Mouse (Mus musculus) spleen, postnatal 36 days (tissue): ENCODE data around the gene 9130023H24Rik.
A peak's percentile ranks its signal among the peaks of the same experiment; 100 is the strongest.

Experiments
- DNase-seq, 2 experiments: peaks; one replicate each; pipeline ENCODE4 v3.0.0; 2022; ENCODE audit warnings: low spot score in 2 of 2, mixed read lengths in 1 of 2

Gene 9130023H24Rik

GRCm38 (mm10) chr7:128246496-128247391 is 8.9 kb upstream of the 9130023H24Rik start, which contains the start of gene Tgfb1i1:
Gene Tgfb1i1 (plus strand): TSS chr7:128246812.
- no peak for DNase-seq

- no peak for DNase-seq
Measured at GRCm38 (mm10) chr7:128245547-128245946, 7.7 kb upstream of the 9130023H24Rik start.

- no peak for DNase-seq
Measured at GRCm38 (mm10) chr7:128244410-128245025, 6.7 kb upstream of the 9130023H24Rik start.

GRCm38 (mm10) chr7:128243921-128244320 is 6.1 kb upstream of the 9130023H24Rik start:
- DNase-seq, result no peak

- DNase-seq, result no peak
Measured at GRCm38 (mm10) chr7:128242331-128242730, 4.5 kb upstream of the 9130023H24Rik start.

- DNase-seq, result no peak
Measured at GRCm38 (mm10) chr7:128240131-128240784, 2.4 kb upstream of the 9130023H24Rik start.

- peak; percentile 32 to 54 for DNase-seq
Measured at GRCm38 (mm10) chr7:128238991-128239390, 1.2 kb upstream of the 9130023H24Rik start.

GRCm38 (mm10) chr7:128237593-128237926 is 271 bp downstream of the 9130023H24Rik start:
- no peak for DNase-seq

- peak; percentile 70 to 76 for DNase-seq
Measured at GRCm38 (mm10) chr7:128236856-128237592, 807 bp downstream of the 9130023H24Rik start, which contains the start of gene Armc5. Gene Armc5 (plus strand): TSS chr7:128237342.

- DNase-seq, result no peak
Measured at GRCm38 (mm10) chr7:128236426-128236825, 1.4 kb downstream of the 9130023H24Rik start.

- DNase-seq, result no peak
Measured at GRCm38 (mm10) chr7:128235481-128235880, 2.4 kb downstream of the 9130023H24Rik start.

GRCm38 (mm10) chr7:128234796-128235195 is 3.0 kb downstream of the 9130023H24Rik start:
- DNase-seq, result no peak

- DNase-seq, result no peak
Measured at GRCm38 (mm10) chr7:128231741-128232140, 6.1 kb downstream of the 9130023H24Rik start.

GRCm38 (mm10) chr7:128220936-128221335 is 16.9 kb downstream of the 9130023H24Rik start:
- no peak for DNase-seq

- no peak for DNase-seq
Measured at GRCm38 (mm10) chr7:128219952-128220351, 17.9 kb downstream of the 9130023H24Rik start.

- no peak for DNase-seq
Measured at GRCm38 (mm10) chr7:128209826-128210225, 28.0 kb downstream of the 9130023H24Rik start.

- DNase-seq, result peak; percentile 43 to 59
Measured at GRCm38 (mm10) chr7:128208187-128208586, 29.6 kb downstream of the 9130023H24Rik start.

GRCm38 (mm10) chr7:128206152-128206551 is 31.7 kb downstream of the 9130023H24Rik start, which contains the start of gene Cox6a2:
Gene Cox6a2 (minus strand): TSS chr7:128206387.
- DNase-seq, result no peak

- DNase-seq, result no peak
Measured at GRCm38 (mm10) chr7:128205695-128206094, 32.1 kb downstream of the 9130023H24Rik start.

- no peak for DNase-seq
Measured at GRCm38 (mm10) chr7:128204179-128204578, 33.7 kb downstream of the 9130023H24Rik start.

- DNase-seq, result no peak
Measured at GRCm38 (mm10) chr7:128203071-128203470, 34.8 kb downstream of the 9130023H24Rik start.
